Mouse (Mus musculus) small intestine, adult 2 months (tissue): ENCODE measurements around the gene Atg10. TPM values are rescaled to one million over a fixed set of nuclear protein-coding genes. Genes with fewer than 3 reads are reported as not detected.

Experiments
- H3K27ac ChIP-seq: fragments of 200-500 bp; 2 replicates; pipeline ENCODE4 v1.5.1; 2012; ENCODE audit warnings: low read depth, low read length, control low read depth, inconsistent platforms; ENCODE audit not compliant: insufficient read depth
- H3K27me3 ChIP-seq: fragments of 200-500 bp; 2 replicates; pipeline ENCODE4 v1.6.1; 2012; ENCODE audit warnings: mild to moderate bottlenecking, moderate library complexity, low read length, inconsistent platforms; ENCODE audit not compliant: control insufficient read depth, insufficient read depth
- H3K36me3 ChIP-seq: fragments of 200-500 bp; 2 replicates; pipeline ENCODE4 v1.6.1; 2012; ENCODE audit warnings: mild to moderate bottlenecking, low read length, control low read depth, inconsistent platforms; ENCODE audit not compliant: control insufficient read depth, insufficient read depth
- H3K4me1 ChIP-seq: fragments of 200-500 bp; 2 replicates; pipeline ENCODE4 v1.6.1; 2012; ENCODE audit warnings: low read length, inconsistent platforms, mixed read lengths; ENCODE audit not compliant: control insufficient read depth, insufficient read depth, insufficient read length
- H3K4me3 ChIP-seq: fragments of 200-500 bp; 2 replicates; pipeline ENCODE4 v1.5.1; 2012; ENCODE audit warnings: low read depth, mild to moderate bottlenecking, control low read depth, inconsistent platforms, low read length, moderate library complexity
- CTCF ChIP-seq: fragments of 200-500 bp; IDR thresholded peaks from 2 replicates; pipeline ENCODE4 v1.5.1; 2012; ENCODE audit warnings: low read depth, mild to moderate bottlenecking, control low read depth, inconsistent platforms, low read length, moderate library complexity, mixed read lengths; ENCODE audit not compliant: insufficient replicate concordance, insufficient read length; ENCODE audit errors: extremely low read depth
- POLR2A ChIP-seq: fragments of 200-500 bp; IDR thresholded peaks from 2 replicates; pipeline ENCODE4 v1.6.1; 2012; ENCODE audit warnings: low read depth, mild to moderate bottlenecking, control low read depth, inconsistent platforms, low read length, moderate library complexity
- WGBS: fragments of 180-500 bp; shearing (Covaris S2); methylation state at CpG from one replicate; pipeline ENCODE4 v1.1.7; 2018; 5-methylcytosine and 5-hydroxymethylcytosine counted together
- polyA plus RNA-seq: library from polyadenylated mRNA; depleted of rRNA; stranded (reverse); fragments of >200 nt; gene quantifications from 2 replicates; pipeline ENCODE4 v1.2.3, GENCODE M21; 2012

The Atg10 gene
- polyA plus RNA-seq, 1 experiment: 0.16 TPM

- TF ChIP-seq POLR2A (no peak), CTCF (no peak)
- Histone ChIP-seq H3K4me1 (no peaks in the 10 kb centered on the region), H3K27ac (no peak overlapping the region), H3K36me3 (no peaks in the 10 kb centered on the region), H3K4me3 (no peak overlapping the region), H3K27me3 (no peaks in the 10 kb centered on the region)
- WGBS: 70% methylated on average over 4 of the region's 4 CpGs
Measured at GRCm38 (mm10) chr13:90968940-90969339, 254.8 kb downstream of the Atg10 start.

GRCm38 (mm10) chr13:90967422-90967821, 256.3 kb downstream of the Atg10 start:
- TF ChIP-seq POLR2A: no peak
- TF ChIP-seq CTCF: peak; percentile 80; the same call in 1 of the 2 replicates
- H3K4me3 ChIP-seq: no peak overlapping the region
- H3K27ac ChIP-seq: no peak overlapping the region
- no peaks in the 10 kb centered on the region for H3K27me3 ChIP-seq
- no peaks in the 10 kb centered on the region for H3K36me3 ChIP-seq
- whole genome bisulfite sequencing: 8% methylated on average over 4 of the region's 4 CpGs
- no peaks in the 10 kb centered on the region for H3K4me1 ChIP-seq

GRCm38 (mm10) chr13:90965996-90966395, 257.8 kb downstream of the Atg10 start:
- H3K36me3 ChIP-seq: no peaks in the 10 kb centered on the region
- TF ChIP-seq POLR2A (no peak), CTCF (no peak)
- no peaks in the 10 kb centered on the region for H3K27me3 ChIP-seq
- H3K4me3 ChIP-seq: no peak overlapping the region
- 56% methylated on average over 8 of the region's 8 CpGs for WGBS
- H3K27ac ChIP-seq: no peak overlapping the region
- no peaks in the 10 kb centered on the region for H3K4me1 ChIP-seq

GRCm38 (mm10) chr13:90964511-90964910, 259.3 kb downstream of the Atg10 start:
- TF ChIP-seq POLR2A (no peak), CTCF (no peak)
- H3K27me3 ChIP-seq: no peaks in the 10 kb centered on the region
- no peaks in the 10 kb centered on the region for H3K36me3 ChIP-seq
- no peaks in the 10 kb centered on the region for H3K4me1 ChIP-seq
- no peak overlapping the region for H3K27ac ChIP-seq
- no peak overlapping the region for H3K4me3 ChIP-seq
- WGBS: 78% methylated on average over 4 of the region's 4 CpGs

GRCm38 (mm10) chr13:90962836-90963760, 260.7 kb downstream of the Atg10 start:
- Histone ChIP-seq H3K4me1 (no peaks in the 10 kb centered on the region), H3K4me3 (no peak overlapping the region), H3K36me3 (no peaks in the 10 kb centered on the region), H3K27me3 (no peaks in the 10 kb centered on the region), H3K27ac (0 out of 2 replicates have a peak overlapping the region, but pooled peaks have one; percentile 1)
- no peak for TF ChIP-seq CTCF
- no peak for TF ChIP-seq POLR2A
- WGBS: 58% methylated on average over 10 of the region's 10 CpGs

- Histone ChIP-seq H3K36me3 (no peaks in the 10 kb centered on the region), H3K4me1 (no peaks in the 10 kb centered on the region), H3K27me3 (no peaks in the 10 kb centered on the region), H3K4me3 (no peak overlapping the region), H3K27ac (no peak overlapping the region)
- WGBS: 96% methylated on average over 8 of the region's 8 CpGs
- no peak for TF ChIP-seq CTCF
- TF ChIP-seq POLR2A: no peak
Measured at GRCm38 (mm10) chr13:90960591-90960990, 263.2 kb downstream of the Atg10 start.

- TF ChIP-seq CTCF (no peak), POLR2A (no peak)
- WGBS: 64% methylated on average over 2 of the region's 2 CpGs
- no peak overlapping the region for H3K27ac ChIP-seq
Measured at GRCm38 (mm10) chr13:90958894-90959293, 264.9 kb downstream of the Atg10 start.

More at GRCm38 (mm10) chr13:90958894-90959293, 264.9 kb downstream of the Atg10 start:
- no peaks in the 10 kb centered on the region for H3K36me3 ChIP-seq
- no peak overlapping the region for H3K4me3 ChIP-seq
- no peaks in the 10 kb centered on the region for H3K27me3 ChIP-seq
- no peaks in the 10 kb centered on the region for H3K4me1 ChIP-seq
